Mouse (Mus musculus) bone marrow macrophage, adult 2 months (primary cell): Measurements from ENCODE around the gene Ntrk3.

ENCODE experiments used
- CTCF ChIP-seq: IDR thresholded peaks from 2 replicates; pipeline ENCODE4 v1.5.1; 2012; ENCODE audit warnings: low read depth, mild to moderate bottlenecking, low read length, moderate library complexity
- POLR2A ChIP-seq: IDR thresholded peaks from 2 replicates; pipeline ENCODE4 v1.6.1; 2012; ENCODE audit warnings: mild to moderate bottlenecking, low read depth, low read length, borderline replicate concordance

GRCm38 (mm10) chr7:78220949-78221348, 516.9 kb downstream of the Ntrk3 start:
- TF ChIP-seq CTCF (no peak), POLR2A (no peak)
